Mouse (Mus musculus): ENCODE measurements at regions not wholly inside any gene's neighbourhood (a gene's known extent, or its start where the extent isn't known, plus 50 kb on each side); places are given as distances from the start of the nearest gene placed in this dataset.

DNA sequence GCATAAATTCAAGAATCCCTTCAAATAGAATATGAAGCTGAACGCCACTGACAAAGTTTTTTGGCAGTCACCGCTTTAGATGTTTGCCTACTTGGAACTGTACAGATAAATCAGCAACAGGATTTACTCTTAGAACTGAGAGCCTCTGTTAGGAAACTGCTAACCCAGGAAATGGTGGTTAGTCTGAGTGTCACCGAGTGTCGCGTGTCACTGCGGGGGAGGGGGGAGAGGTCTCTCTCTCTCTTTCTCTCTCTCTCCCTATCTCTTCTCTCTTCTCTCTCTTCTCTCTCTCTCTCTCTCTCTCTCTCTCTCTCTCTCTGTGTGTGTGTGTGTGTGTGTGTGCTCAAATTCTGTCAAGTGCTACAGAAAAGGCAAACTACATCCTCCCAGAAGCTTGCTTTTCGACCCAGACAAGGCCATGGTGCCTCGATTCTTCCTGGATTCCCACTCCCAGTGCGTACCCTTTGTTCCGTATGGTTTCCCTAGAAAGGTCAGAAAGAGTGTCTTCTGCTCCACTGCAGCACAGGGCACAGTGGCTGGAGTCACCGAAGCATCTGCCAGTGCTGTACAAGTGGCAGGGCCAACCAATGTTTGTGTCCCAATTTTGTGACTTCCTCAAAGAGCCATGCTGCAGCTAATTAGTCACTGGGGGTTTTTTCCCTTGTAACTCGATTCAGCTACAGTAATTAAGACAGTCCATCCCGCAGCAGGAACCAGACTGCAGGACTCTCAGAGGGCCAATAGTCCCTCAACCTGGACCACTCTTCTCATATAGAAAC lies 87.0 kb downstream of the Cog6 start:
- no peak overlapping the region for H3K27ac ChIP-seq
- H3K4me3 ChIP-seq (ENCODE audit: inconsistent target), result no peak overlapping the region
- WGBS (ENCODE audit: missing documents), result 39% methylated on average over 13 of the region's 13 CpGs

DNA sequence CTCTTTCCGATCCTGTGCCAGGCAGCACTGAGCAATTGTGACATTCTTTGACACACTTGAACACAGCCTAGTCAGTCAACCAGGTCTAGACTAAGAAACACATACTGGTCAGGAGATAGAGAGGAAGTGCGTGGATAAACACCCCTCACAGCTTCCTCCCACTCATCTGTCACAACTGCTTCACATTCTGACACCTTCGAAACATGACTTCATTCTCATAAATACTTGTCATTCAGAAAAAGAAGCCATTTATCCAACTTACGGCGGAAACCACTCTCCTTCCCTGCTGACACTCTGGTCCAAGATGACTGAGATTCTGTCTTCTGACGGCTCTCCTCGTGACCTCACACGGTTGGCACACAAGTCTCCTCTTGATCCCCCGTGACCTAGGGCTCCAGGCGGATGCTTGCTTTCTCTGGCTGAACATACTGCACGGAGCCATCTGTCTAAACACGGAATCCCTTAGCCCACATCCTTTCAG lies 89.6 kb downstream of the Cog6 start:
- WGBS (ENCODE audit: missing documents), result 87% methylated on average over 12 of the region's 12 CpGs
- Histone ChIP-seq H3K27ac (no peak overlapping the region), H3K36me3 (ENCODE audit: inconsistent target) (no peaks in the 10 kb centered on the region), H3K79me2 (ENCODE audit: inconsistent target) (no peaks in the 10 kb centered on the region), H3K4me3 (ENCODE audit: inconsistent target) (no peak overlapping the region)

More for the DNA sequence above, 87.0 kb downstream of the Cog6 start:
- no peaks in the 10 kb centered on the region for H3K36me3 ChIP-seq (ENCODE audit: inconsistent target)
- no peaks in the 10 kb centered on the region for H3K79me2 ChIP-seq (ENCODE audit: inconsistent target)

DNA sequence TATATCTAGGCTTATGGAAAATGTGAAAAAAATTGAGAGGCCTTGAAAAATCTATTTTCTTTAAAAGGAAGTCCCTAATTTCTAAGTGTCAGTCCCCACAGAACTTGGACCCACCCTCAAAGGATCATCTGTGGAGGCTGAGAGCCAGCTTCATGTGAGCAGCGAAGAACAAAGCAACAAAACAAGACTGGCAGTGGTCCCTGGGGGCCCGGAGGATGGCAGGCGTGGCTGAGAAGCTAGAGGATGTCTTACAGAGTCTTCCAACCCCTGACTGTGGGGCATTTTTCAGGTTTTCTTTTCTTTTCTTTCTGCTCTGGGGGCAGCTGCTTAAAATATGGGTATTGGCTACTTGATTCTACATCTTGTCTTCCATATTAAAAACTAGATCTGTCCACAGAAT lies 90.5 kb downstream of the Cog6 start:
- WGBS (ENCODE audit: missing documents), result 94% methylated on average over 3 of the region's 3 CpGs
- no peaks in the 10 kb centered on the region for H3K36me3 ChIP-seq (ENCODE audit: inconsistent target)

DNA sequence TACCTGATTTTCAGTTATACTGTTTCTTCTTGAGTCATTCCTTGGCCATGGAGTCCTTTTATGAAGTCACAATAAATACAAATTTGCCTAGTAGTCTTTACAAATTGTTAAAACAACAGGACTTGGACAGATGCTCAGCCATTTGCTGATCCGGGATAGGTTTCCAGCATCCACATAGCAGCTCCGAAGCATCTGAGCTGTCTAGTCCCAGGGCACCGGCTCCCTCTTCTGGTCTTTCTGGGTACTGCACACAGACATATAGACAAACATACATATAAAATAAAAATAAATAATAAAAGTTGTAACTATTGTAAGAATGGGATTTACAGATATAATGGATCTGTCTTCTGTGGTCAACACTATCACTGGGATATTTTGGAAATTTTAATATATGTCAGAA lies 91.8 kb downstream of the Cog6 start:
- Histone ChIP-seq H3K79me2 (ENCODE audit: inconsistent target) (no peaks in the 10 kb centered on the region), H3K4me3 (ENCODE audit: inconsistent target) (no peak overlapping the region), H3K27ac (no peak overlapping the region), H3K36me3 (ENCODE audit: inconsistent target) (no peaks in the 10 kb centered on the region)
- 80% methylated on average over 3 of the region's 3 CpGs for WGBS (ENCODE audit: missing documents)

More for the DNA sequence above, 90.5 kb downstream of the Cog6 start:
- Histone ChIP-seq H3K4me3 (ENCODE audit: inconsistent target) (no peak overlapping the region), H3K79me2 (ENCODE audit: inconsistent target) (no peaks in the 10 kb centered on the region), H3K27ac (no peak overlapping the region)

DNA sequence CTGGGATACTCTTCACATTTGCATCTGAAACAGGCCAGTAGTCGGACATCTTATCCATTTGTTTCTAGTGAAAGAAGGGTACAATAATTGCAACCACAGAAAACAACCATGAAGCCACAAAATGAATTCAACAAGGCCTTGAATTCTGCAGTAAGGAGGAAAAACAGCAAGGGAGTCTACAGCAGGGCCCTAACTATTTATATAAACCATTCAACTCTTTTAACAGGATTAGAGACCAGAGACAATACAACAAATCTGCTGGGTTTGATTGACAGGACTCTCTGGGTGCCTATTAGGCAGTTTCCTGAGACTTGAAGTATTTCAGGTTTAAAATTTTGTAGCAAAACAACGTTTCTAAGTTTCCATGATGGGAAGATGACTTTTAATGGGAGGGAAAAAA lies 92.4 kb downstream of the Cog6 start:
- H3K4me3 ChIP-seq (ENCODE audit: inconsistent target), result no peak overlapping the region
- 92% methylated on average over 2 of the region's 2 CpGs for WGBS (ENCODE audit: missing documents)
- no peak overlapping the region for H3K27ac ChIP-seq
- H3K79me2 ChIP-seq (ENCODE audit: inconsistent target), result no peaks in the 10 kb centered on the region
- H3K36me3 ChIP-seq (ENCODE audit: inconsistent target), result no peaks in the 10 kb centered on the region

DNA sequence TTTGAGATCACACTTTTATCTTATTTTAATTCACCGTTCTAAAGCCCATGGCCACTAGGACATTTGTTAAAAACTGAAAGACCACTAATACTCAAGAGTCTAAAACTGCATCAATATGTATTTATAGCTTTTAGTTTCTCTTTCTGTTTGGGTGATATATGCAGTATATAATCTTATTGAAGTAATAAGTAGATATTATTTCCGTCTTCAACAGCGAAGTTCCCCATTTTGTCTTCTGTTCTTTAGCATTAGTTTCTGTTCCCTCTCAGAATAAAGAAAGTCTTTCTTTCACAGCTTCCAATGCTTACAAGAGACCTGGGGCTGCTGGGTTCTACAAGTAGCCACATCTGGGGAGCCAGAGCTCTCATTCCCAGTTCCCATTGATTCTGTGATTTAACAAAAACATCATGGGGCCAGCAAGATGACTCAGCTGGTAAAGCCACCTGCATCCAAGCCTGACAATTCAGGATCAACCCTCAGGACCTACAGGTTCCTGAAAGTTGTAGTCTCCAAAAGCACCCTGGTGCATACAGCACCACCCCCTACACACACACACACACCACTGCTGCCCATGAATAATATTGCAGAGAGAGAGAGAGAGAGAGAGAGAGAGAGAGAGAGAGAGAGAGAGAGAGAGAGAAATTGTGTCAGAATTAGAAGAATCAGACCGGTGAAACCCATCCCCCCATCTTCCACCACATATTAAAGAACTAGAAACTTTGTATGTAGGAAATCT lies 93.0 kb downstream of the Cog6 start:
- Histone ChIP-seq H3K27ac (no peak overlapping the region), H3K36me3 (ENCODE audit: inconsistent target) (no peaks in the 10 kb centered on the region), H3K79me2 (ENCODE audit: inconsistent target) (no peaks in the 10 kb centered on the region), H3K4me3 (ENCODE audit: inconsistent target) (no peak overlapping the region)
- WGBS (ENCODE audit: missing documents), result 22% methylated on average over 4 of the region's 4 CpGs

DNA sequence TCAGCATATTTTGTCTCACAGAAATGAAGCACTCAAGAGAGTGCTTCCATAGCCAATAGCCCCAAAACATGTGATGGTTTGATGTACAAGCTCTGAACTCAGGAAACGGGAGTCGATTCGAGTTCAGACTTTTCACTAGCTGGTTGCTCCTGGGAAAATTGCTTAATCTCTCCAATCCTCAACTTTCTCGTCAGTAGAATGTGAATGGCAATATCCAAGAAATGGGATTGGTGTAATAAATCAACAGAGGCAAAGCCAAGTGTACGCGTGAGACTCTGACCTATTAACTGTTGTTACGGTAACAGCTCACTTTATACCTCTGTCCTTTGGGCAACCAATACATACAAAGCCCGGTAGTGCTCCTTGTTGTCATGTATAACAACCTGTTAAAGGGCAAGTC lies 94.6 kb downstream of the Cog6 start:
- no peaks in the 10 kb centered on the region for H3K36me3 ChIP-seq (ENCODE audit: inconsistent target)

DNA sequence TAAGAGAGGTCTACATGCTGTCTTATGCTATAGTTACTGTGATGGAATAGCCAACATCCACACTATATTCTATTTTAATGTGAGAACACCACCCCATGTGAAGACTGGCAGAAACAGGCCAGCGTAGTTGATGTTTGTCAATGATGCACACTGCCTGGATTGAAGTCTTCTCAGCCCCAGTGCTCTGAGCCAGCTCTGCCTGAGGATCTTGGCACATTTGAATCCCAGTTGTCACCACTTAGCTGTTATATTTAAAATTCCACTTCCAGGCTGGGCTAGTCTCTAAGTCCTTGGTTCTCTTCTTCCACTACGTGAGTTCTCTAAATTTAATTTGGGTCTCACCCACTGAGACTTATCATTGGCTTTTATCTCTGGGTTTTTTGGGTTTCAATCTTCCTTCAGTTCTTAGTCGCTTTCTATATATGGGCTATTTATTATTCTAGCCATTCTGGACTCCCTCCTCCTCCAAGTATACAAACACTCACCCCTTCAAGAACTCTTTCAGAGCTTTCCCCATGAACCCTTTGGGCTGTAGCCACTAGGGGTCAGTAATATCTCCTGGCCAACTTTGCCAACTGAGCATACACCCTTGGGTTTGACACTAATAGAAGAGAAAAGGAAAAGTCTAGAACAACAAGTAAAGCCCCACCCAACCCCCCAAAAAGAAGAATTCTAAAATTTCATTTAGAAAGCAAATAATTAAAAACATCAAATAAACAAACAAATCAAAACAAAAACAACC lies 110.0 kb downstream of the Cog6 start:
- Histone ChIP-seq H3K36me3 (ENCODE audit: inconsistent target) (no peaks in the 10 kb centered on the region), H3K27ac (no peak overlapping the region), H3K4me3 (ENCODE audit: inconsistent target) (no peak overlapping the region), H3K79me2 (ENCODE audit: inconsistent target) (no peaks in the 10 kb centered on the region)
- WGBS (ENCODE audit: missing documents), result 100% methylated on average over 3 of the region's 3 CpGs

More for the DNA sequence above, 94.6 kb downstream of the Cog6 start:
- H3K4me3 ChIP-seq (ENCODE audit: inconsistent target), result no peak overlapping the region
- no peak overlapping the region for H3K27ac ChIP-seq
- no peaks in the 10 kb centered on the region for H3K79me2 ChIP-seq (ENCODE audit: inconsistent target)
- WGBS (ENCODE audit: missing documents), result 98% methylated on average over 8 of the region's 8 CpGs

DNA sequence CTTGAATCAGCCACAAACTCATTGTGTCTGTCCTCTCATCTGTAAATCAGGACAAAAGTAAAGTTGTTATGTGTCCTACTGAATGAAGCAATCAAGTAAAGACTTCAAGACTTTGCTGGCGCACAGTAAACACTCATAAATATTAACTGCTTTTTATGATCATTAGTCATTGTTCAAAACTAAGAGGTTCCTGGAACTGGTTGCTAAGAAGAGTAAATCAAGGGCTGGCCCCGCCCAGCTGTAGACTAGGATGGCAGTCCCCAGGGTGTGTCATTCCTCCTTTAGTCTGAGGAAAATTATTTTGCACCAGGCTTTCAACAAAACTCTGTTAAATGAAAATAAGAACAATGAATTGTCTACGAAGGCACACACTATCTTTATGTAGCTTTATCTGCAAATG lies 113.0 kb downstream of the Cog6 start:
- no peak overlapping the region for H3K27ac ChIP-seq
- no peak overlapping the region for H3K4me3 ChIP-seq (ENCODE audit: inconsistent target)
- no peaks in the 10 kb centered on the region for H3K79me2 ChIP-seq (ENCODE audit: inconsistent target)
- WGBS (ENCODE audit: missing documents), result 89% methylated on average over 3 of the region's 3 CpGs
- no peaks in the 10 kb centered on the region for H3K36me3 ChIP-seq (ENCODE audit: inconsistent target)

DNA sequence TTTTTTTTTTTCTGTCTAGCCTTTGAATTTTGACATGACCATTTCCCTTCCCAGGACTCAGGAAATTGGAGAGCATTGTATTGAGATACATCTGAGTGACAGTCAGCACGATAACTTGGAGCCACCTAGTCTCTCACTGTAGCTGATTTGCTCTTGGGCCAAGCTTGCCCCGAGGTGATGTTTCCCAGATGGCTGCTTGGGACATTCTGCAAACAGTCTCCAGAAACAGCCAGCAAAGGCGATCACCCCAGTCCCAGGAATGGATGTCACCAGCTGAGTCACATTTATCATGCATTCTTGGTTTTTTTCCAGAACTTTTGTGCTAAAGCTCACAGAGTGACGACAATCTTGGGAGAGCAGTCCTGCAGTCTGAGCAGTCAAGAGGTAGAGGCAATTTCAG lies 119.4 kb downstream of the Cog6 start:
- WGBS (ENCODE audit: missing documents), result 82% methylated on average over 4 of the region's 4 CpGs
- no peaks in the 10 kb centered on the region for H3K79me2 ChIP-seq (ENCODE audit: inconsistent target)
- no peak overlapping the region for H3K4me3 ChIP-seq (ENCODE audit: inconsistent target)
- H3K36me3 ChIP-seq (ENCODE audit: inconsistent target), result no peaks in the 10 kb centered on the region
- no peak overlapping the region for H3K27ac ChIP-seq

DNA sequence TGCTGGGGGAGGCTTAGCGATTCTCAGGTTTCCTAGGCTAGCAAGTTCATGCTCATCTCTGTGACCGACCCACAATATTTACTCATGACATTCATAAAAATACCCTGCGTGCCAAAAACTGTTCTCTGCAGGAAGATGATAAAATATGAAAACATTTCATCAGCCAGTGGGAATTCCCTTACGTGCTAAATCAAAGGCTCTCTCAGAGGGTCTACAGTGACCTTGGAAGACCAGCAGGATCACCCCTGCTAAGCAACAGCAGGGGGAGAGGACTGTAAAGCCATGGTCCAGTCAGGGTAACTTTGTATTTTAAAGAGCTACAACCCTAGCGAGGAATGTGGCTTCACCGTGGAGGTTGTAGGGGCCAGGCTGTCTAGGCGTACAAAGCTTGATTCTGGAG lies 120.6 kb downstream of the Cog6 start:
- WGBS (ENCODE audit: missing documents), result 92% methylated on average over 7 of the region's 7 CpGs
- Histone ChIP-seq H3K36me3 (ENCODE audit: inconsistent target) (no peaks in the 10 kb centered on the region), H3K4me3 (ENCODE audit: inconsistent target) (no peak overlapping the region), H3K79me2 (ENCODE audit: inconsistent target) (no peaks in the 10 kb centered on the region), H3K27ac (no peak overlapping the region)

DNA sequence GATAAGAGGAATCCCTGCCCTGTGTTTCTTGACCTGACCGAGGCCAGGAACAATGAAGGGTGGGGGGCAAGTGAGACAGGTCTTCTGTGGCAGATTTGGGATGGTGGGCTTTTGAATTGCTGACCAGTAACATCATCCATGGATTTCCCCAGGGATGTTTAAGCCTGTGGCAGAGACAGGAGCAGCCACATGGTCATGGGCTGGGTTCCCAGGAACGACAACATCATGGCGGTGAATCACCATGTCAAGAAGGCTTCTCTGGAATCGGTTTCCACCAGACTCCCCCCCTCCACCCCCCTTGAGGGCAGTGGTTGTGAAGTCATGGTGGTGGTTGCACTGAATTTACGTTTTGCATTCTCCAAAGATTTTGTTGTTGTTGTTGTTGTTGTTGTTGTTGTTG lies 121.3 kb downstream of the Cog6 start:
- no peaks in the 10 kb centered on the region for H3K79me2 ChIP-seq (ENCODE audit: inconsistent target)
- H3K27ac ChIP-seq, result no peak overlapping the region
- no peak overlapping the region for H3K4me3 ChIP-seq (ENCODE audit: inconsistent target)
- no peaks in the 10 kb centered on the region for H3K36me3 ChIP-seq (ENCODE audit: inconsistent target)
- 96% methylated on average over 5 of the region's 5 CpGs for WGBS (ENCODE audit: missing documents)

DNA sequence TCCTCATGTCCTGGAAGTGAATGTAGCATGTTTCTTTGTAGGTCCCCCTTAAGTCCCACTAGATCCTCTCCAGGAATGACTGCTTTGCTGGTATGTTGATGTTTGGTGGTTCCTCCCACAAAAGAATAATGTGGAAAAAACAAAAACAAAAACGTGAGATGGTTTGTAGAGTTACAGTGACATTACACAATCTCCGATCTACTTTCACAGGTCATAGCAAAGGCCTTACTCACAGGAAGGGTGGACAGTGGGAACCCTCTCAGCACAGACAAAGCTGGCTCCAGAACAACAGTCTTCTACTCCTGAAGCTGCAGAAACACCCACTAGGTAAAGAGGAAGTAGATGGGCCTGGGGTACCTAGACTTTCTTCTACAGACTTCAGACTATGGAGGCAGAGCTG lies 122.2 kb downstream of the Cog6 start:
- Histone ChIP-seq H3K36me3 (ENCODE audit: inconsistent target) (no peaks in the 10 kb centered on the region), H3K4me3 (ENCODE audit: inconsistent target) (no peak overlapping the region), H3K79me2 (ENCODE audit: inconsistent target) (no peaks in the 10 kb centered on the region), H3K27ac (no peak overlapping the region)
- WGBS (ENCODE audit: missing documents), result 58% methylated on average over 2 of the region's 2 CpGs

DNA sequence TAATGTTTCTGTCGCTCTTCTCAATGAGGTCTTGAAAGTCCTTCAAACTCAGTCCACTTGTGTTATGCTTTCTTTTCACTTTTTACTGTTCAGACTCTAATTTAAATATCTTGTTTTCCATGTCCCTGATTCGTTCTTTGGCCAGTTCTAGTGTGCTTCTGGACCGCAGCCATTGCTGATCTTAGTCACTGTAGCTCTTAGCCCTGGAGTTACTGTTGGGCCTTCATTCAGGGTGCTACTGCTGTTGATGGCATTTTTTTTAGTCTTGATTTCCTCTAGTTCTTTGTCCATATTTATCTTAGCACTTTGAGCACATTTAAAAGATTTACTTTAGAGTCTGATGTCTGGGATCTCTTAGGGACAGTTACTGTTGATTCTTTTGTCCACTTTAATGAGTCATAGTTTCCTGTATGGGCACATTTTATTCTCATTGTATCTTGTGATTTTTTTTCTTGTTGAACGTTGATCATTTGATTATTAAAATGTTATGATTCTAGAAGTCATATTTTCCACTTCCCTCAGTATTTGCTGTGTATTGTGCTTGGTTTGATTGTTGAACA lies 127.8 kb downstream of the Cog6 start:
- no peaks in the 10 kb centered on the region for H3K79me2 ChIP-seq (ENCODE audit: inconsistent target)
- 77% methylated on average over 4 of the region's 4 CpGs for WGBS (ENCODE audit: missing documents)
- no peak overlapping the region for H3K4me3 ChIP-seq (ENCODE audit: inconsistent target)
- no peaks in the 10 kb centered on the region for H3K36me3 ChIP-seq (ENCODE audit: inconsistent target)
- no peak overlapping the region for H3K27ac ChIP-seq

Measured in macrophage (primary cell).